Mouse (Mus musculus): ENCODE results near the gene Hspb3. TPM values are rescaled to one million over a fixed set of nuclear protein-coding genes. Genes with fewer than 3 reads are reported as not detected.

Hspb3 gene
- not detected for total RNA-seq (2023)

GRCm38 (mm10) chr13:113663151-113663779 lies at the start of gene Hspb3:
Hspb3 (minus strand) TSS chr13:113663676.

GRCm38 (mm10) chr13:113617891-113618823 lies 45.3 kb downstream of the Hspb3 start, which contains the start of gene Snx18:
Snx18 (minus strand) TSS chr13:113618564.

Other genes starting within 250 kb of the Hspb3 start
- gene Snx18, start 45.1 kb downstream of the Hspb3 start, total RNA-seq (2023): 10 to 100 TPM; 77.6 to 94.5 TPM
- gene Arl15, start 130.8 kb upstream of the Hspb3 start, total RNA-seq (2023): 10 to 100 TPM; 12.4 to 13.9 TPM